Mouse (Mus musculus): Measurements from ENCODE around the gene Mss51.
A peak's percentile ranks its signal among the peaks of the same experiment; 100 is the strongest.

Mss51 gene

DNA sequence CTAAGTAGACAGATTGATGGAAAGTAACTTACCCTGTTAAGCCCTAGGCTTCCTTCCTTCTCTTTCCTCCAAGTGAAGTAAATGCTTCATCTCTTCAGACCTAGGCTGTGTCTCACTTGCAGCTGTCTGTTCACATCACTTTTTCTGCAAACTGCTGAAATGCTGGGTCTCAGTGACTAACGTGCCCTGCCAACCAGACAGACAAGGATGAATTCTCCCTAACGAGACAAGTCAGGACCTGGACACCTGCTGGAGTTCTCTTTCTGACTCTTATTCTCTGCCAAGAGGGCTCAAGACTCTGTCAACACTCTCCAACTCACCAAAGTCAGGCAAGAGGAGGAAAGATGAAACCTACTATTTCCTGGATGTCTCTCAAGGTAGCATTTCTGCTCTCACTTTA, at the start of gene Mss51:
Mss51 (minus strand) TSS at position 299 of the 400 bp plus-strand sequence.
- DNase-seq (ENCODE audit: low spot score in 2 of 2) = no peak

DNA sequence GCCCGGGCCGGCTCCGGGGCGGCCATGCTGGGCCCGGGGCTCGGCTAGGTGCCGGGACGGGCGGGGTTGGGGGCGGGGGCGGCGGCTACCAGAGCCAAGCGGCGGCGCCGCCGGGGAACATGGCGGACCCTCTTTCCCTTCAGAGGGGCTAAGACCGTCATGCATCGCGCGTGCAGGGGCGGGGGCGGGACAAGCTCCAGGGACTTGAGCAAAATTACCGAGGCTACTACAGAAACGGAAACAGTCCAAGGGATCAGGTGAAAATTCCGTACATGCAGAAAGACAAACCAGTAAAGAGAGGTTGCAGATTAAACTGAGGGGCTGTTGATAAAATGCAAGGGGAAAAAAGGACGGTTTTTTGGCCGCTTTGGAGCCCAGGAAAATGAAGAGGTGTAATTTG, 49.7 kb upstream of the Mss51 start, which contains the start of gene Ppp3cb:
Ppp3cb (minus strand) TSS at position 159 of the 400 bp plus-strand sequence.
- peak; percentile 69 to 76 for DNase-seq (ENCODE audit: low spot score in 2 of 2)

DNA sequence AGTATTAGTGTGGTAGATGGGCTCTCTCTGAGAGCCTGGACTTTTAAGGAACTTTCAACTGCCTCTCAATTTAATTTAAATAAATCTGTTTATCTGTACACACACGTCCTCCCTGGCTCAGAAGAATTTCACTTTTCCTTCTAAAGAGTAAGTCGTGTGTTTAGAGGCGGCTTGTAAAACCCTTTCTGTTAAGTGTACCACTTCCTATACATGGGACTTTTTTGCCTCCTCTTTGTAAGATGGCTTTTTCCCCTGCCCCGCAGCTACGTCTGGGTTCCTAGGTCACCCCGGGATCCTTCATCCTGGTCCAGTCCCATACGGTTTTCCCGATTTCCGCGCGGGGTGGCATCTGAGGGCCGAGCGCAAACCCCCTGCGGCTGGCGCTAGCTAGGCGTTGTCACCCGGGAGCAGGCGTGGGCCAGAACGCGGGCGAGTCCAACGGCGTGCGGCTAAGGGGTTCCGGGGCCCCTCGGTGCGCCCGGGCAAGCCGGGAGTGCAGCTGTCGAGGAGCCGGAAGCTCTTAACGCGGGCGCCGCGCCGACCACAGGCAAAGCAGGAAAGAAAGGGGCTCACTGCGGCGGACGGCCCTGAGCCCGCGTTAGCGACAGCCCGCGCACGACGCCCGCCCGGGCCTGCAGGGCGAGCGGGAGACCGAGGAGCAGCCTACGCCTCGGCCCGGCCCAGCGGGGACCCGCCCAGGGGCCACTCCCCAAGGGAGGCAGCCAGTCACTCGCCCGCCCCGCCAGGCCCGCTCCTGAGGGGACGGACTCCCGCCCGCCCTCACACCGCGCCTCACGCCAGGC, 49.0 kb upstream of the Mss51 start:
- peak; percentile 79 to 86 for DNase-seq (ENCODE audit: low spot score in 2 of 2)

DNA sequence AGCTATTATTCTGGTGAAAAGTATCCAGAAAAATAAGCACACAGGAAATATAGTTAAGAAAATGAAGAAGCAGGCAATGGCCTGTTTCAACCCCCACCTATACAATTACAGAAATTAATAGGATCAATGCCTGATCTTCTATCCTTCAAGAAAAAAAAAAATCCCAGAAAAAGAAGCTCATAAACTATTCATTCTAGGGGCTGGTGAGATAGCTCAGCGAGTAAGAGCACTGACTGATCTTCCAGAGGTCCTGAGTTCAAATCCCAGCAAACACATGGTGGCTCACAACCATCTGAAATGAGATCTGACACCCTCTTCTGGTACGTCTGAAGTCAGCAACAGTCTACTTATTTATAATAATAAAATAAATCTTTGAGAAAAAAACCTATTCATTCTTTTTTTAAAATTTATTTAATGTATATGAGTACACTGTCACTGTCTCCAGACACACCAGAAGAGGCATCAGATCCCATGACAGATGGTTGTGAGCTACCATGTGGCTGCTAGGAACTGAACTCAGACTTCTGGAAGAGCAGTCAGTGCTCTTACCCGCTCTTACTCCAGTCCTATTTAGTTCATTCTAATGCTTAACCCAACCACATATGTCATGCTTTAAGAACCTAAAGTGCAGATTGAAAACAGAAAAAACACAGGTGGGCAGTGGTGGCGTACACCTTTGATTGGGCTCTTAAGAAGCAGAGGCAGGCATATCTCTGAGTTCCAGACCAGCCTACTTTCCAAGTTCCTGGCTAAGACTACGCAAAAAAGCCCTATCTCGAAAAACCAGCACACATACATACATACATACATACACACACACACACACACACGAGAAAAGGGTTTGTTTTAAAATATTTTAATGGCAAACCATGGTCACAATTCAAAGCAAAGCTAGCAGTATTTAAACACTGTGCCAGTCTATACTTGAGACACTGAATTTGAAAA, 48.0 kb upstream of the Mss51 start:
- DNase-seq (ENCODE audit: low spot score in 2 of 2) = no peak

DNA sequence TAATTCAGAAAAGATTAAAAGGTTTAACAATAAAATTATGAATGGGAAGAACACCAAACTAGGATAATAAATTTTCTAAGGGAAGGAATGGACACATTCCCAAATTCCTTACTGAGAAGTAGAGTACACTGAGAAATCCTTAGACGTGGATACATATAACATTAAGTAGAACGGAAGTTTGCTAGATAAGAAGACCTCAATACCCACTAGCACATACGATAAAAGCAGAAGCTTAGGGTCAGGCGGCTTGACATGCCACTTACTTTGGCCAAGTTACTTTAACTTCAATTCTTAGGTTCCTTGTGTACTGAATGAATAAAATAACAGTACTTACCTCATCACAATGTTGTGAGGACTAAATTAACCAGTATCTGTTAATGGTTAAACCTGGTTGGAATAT, 32.9 kb upstream of the Mss51 start:
- DNase-seq (ENCODE audit: low spot score in 2 of 2) = no peak

DNA sequence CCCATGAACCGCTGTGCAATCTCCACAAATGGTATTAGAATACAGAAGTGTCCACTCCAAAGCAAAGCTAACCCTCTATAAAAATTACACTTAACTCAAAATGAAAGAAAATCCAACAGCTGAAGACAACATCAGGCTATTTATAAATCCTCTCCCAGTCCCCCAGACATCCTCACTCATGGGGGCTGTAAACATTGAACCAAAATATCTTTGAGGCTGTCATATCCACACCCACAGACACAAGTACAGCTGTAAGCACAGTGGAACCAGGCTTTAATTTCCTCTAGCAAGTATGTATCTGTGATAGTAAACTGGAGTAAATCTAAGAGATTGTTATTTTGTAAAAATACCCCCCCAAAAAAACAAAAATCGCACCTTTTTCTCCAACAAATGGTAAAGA, 23.5 kb upstream of the Mss51 start:
- peak in 1 of 2 experiments; percentile 23 for DNase-seq (ENCODE audit: low spot score in 2 of 2)

DNA sequence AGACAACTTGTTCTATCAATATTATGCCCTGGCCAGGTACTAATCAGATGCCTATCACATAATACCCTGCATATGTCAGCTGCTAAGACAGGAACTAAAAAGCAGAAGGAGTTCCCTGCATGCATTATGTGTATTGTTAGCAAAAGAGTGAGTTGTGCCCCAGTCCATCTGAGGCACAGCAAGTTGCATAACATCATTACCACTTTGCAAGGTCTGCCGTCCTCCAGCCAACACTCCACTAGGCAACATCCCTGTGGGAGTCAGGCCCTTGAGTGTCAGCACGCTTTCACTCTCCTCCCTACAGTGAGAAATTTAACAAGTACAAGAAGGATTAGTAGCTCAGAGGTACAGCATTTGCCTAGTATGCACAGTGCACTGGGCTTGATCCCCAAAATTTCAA, 11.7 kb upstream of the Mss51 start:
- no peak for DNase-seq (ENCODE audit: low spot score in 2 of 2)

DNA sequence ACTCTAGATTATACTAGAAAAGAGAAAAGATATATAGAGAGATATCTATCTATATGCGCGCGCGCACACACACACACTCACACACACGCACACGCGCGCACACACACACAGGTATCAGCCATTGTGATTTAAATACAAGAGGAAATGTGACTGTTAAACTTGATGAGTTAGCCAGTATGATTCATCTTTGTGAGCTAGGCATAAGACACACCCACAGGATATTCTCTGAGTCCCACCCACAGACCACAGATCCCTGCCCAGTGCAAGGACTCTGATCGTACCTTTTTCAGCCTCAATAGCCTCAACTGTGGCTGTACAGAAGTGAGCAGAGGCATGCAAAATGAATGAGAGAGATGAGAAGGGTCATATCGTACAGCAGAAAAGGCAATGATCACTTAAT, 6.3 kb upstream of the Mss51 start:
- no peak for DNase-seq (ENCODE audit: low spot score in 2 of 2)

DNA sequence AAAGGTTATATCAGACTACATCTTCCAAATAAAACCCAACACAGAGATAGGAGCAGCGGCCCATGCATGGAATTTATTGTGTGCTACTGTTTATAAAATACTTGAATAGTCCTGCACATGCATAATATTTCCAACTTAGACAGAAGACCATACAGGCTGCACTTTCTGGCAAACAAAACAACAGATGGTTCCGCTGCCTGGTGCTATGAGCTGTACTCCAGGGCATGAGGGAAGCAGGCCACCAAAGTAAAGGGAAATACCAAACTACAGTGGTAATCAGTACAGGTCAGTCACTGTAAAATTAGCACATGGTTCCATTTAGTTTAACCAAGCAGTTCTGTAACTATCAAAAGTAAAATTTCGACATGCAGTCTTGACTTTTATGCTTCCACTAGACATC, 3.3 kb upstream of the Mss51 start:
- DNase-seq (ENCODE audit: low spot score in 2 of 2) = no peak

DNA sequence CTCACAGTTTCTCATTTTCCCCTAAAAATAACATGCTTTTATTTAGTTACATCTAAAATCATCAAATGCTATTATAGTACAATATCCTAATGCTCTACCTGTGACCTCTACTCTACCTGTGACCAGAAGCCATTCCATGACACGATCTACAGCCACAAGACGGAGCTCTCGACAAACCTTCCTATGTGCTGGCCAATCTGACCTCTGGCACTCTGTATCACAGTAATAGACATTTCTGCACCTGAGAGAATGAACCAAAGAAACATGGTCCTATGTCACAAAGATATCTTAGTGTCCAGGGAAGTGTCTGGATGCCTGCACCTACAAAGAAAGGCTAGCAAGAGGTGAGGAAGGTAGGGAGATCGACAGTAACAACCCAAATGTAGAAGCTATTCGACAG, 10.7 kb downstream of the Mss51 start:
- no peak for DNase-seq (ENCODE audit: low spot score in 2 of 2)

DNA sequence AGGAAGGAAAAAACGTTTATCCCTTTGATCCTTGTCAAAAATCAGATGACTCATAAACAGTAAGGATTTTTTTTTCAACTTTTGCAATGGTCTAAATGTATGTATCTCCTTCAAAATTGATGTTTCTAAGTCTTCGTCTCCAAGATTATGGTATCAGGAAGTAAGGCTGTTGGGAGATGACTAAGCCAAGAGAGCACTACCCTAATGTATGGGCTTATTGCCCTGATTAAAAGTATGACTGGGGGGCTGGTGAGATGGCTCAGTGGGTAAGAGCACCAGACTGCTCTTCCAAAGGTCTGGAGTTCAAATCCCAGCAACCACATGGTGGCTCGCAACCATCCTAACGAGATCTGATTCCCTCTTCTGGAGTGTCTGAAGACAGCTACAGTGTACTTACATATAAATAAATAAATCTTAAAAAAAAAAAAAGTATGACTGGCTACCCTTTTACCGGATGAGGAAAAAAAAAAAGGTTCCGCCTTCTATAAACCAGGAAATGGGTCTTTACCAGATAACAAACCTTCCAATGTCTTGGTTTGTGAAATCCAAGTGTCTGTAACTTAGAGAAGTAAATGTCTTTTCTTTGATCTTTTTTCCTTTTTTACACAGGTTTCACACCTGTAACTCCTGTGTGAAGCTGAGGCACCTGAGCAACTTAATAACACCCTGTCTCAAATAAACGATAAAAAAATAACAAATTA, 14.5 kb downstream of the Mss51 start:
- DNase-seq (ENCODE audit: low spot score in 2 of 2) = no peak

DNA sequence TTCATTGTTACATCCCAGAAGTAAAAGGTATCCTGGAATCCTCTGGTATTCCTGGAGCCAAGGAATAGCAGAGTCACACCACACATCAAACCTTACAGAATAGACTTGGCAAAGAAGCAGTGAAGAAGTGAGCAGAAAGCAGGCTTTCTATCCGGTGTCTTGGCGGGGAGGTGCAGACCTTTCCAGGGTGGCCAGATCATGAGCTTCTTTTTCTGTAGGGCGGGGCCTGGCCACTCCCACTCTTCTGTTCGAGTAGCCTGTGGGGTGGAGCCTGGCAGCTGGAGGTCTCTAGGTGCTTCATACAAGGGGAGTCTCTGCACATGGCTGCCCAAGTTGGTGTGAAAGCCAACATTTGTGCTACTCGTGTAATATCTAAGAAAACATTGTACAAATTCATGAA, 15.5 kb downstream of the Mss51 start:
- no peak for DNase-seq (ENCODE audit: low spot score in 2 of 2)

DNA sequence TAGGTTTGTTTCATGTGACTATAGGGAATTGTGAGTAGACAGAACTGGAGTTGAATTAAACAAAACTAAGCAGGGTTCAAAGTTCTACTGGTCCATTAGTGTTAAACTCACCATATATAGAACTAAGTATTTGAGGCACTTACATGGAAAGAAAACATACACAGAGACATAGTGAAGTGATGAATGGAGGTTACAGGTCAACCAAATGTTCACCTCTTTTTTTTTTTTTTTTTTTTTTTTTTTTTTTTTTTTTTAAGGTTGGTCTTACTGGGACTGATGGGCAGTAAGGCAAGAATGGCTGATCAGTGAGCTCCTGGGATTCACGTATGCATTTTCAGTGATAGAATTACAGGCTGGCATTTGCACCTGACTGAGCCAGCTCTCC, 16.5 kb downstream of the Mss51 start:
- DNase-seq (ENCODE audit: low spot score in 2 of 2) = no peak

DNA sequence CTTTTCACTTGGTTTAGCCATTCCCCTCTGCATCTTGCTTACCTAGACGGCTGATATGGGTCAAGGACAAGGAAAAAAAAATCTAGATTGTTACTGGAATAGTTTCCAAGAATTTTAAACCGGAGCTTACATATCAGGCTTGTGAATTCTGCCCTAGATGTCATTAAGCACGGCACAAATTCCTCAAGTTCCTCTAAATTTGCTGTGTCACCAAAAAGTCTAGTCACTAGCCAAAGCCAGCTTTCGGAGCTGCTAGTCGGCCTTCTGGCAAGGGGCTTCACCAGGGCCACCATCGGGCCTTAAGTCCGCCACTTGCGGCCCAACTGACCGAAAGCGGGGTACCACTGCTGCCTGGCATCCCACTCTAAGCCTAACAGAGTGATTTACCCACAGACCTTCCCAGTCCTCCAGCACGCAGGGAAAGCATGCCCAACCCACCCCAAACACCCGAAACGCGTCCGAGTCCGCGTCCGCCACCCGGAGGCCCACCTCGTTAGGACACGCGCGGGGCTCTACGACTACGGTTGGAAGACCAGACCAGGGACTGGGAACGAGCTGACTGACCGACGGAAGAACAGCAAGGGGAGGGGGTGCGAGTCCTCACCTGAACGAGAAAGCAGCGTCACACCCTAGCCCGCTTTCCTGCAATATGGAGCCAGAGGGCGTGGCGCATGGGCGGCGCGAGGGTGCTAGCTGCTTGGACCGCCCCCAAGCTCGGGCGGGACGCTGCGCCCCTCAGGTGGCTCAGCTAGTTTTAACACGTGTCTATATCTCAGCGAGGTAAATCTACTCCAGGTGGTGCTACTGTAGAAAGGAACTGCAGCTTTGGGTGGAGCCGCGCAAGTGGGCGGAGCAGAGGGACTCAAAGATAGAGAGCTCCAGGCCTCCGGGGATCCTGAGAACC, 17.2 kb downstream of the Mss51 start, which contains the start of gene Anxa7:
Anxa7 (minus strand) TSS at position 843 of the 904 bp plus-strand sequence.
- peak; percentile 76 to 80 for DNase-seq (ENCODE audit: low spot score in 2 of 2)

DNA sequence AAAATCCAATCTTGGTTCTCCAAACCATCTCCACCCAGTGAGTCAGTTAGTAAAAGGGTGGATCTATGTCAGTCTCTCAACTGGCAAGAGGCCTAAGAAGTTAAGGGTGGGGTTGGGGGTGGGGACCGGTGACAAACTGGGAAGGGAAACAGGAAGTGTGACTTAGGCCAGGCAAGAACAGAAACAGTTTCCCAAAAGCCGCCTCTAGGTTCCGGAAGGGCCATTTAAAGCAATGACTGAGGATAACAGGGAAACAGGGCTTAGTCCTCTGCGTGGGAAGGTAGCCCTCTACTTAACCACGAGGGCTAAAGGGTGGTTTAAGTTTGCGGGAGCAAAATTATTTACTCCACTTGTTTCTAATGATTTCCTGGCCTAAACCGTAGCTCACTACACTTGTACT, 17.9 kb downstream of the Mss51 start:
- no peak for DNase-seq (ENCODE audit: low spot score in 2 of 2)

DNA sequence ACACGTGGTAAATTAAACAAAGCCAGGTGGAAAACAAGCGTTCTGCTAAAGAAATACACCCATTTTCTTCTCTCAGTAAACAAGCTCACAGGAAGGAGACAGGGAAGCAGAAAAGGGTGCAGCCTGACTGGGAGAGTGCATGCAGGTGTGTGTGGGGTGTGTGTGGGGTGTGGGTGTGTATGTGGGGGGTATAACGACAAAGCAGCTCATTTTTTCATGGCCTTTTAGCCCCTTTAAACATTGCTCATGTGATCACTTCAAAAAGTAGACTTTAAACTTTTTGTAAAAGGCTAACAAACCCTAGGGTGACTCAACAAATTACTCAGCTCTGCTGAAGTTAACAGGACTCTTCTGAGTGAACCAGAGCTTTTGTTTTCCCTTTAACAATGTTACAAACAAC, 18.3 kb downstream of the Mss51 start:
- no peak for DNase-seq (ENCODE audit: low spot score in 2 of 2)

DNA sequence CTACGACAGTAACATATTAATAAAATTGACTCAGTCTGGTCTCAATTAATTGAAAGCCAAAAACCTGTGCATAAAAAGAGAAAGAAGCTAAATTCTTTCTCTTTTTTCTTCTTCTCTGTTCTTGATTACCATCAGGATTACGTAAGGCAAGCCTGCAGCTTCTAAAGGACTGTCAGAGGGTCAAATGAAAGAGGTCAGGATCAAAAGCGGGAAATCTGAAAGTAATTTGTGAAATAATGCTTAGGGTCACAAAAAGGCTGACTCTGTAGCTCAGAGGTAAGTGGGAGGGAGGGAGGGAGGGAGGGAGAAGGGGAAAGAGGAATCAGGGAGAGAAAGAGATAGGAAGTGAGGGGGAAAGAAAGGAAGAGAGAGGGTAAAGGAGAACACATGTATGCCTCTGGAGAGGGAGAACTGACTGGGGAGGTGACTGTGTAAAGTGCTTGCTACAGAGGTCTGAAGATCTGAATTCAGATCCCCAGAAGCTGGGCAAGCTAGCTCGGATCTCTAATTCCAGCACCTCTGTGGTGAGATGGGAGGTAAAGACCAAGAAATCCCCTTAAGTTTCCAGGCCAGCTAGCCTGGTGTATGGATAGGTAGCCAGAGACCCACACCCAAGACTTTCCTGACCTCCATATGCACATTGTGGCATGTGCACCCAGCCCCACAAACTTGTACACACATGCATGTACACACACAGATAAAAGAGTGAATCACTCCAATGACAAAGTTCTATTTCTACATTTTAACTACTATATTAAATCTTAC, 19.3 kb downstream of the Mss51 start:
- no peak for DNase-seq (ENCODE audit: low spot score in 2 of 2)

DNA sequence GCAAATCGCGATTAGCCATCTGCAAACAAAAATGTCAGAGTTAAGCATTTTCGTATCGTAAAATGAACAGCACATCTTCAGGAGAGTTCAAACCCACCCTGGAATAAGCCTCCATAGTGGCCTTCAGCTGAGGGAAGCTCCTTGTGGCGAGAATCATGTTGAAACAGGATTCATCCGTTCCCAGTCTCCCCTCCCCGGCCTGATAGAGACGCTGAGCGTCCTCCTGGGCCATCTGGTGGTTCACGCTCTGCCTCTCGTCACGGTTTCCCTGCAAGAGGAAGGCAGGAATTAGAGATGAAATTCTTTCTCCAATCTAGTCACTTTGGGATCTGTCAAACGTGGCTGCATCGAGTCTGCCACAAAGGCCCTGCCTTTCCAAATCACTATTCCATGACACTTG, 36.5 kb downstream of the Mss51 start:
- DNase-seq (ENCODE audit: low spot score in 2 of 2) = no peak

DNA sequence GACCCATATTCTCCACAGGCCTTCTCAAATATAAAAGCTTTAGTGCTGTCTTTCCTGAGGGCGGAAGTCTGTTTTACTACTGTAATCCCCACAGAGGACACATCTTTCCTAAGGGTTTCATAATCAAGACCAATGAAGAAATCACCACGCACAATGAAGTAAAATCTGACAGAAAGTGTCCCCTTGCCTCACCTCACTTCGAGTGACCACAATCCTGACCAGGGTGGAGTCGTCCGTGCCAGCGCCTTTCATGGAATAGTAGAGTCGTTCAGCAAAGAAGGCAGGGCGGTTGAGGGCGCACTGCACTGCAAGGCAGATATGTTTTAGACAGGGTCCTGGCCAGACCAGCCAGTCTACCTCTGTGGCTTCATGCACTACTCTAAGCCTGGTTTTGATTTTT, 38.3 kb downstream of the Mss51 start:
- DNase-seq (ENCODE audit: low spot score in 2 of 2) = no peak

DNA sequence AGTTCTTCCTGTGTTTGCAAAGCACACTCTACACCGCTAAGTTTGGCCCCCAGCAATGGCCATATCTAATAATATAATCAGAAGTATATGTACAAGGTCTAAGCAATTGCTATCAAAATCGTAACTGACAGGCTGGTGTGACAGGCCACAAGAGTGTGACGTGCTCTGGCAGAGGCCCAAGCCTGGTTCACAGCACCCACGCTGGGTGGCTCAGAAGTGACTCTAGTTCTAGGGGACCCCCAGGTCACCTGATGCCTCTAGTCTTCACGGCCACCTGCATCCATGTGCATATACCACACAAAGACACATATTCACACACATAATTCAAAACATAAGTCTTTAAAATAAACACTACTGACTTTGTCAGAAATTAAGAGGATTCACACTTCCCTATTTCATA, 43.8 kb downstream of the Mss51 start:
- DNase-seq (ENCODE audit: low spot score in 2 of 2) = no peak
